ENCODE assay signal across 11 mouse cellular contexts in genomic region chr4:135179077-135179481, GRCm38 (mm10). TPM values are rescaled to one million over a fixed set of nuclear protein-coding genes. Genes with fewer than 3 reads are reported as not detected.
DNase-seq lines count a peak whose midpoint lies in the region; ATAC-seq and TF ChIP-seq lines count a peak whose summit lies in the region.
"Had no signal": no experiment of that assay in that cellular context is flagged by ENCODE, and none has a peak within 500 bp of the region (broad histone marks: within the 10 kb centered on the region; RNA-seq: fewer than 3 reads in every experiment).

No protein-coding gene starts in this region.

- no peak for ATAC-seq in midbrain, embryonic 11.5 days (ENCODE audit: low FRiP score)
- ATAC-seq in midbrain, embryonic 13.5 days: no peak
- ATAC-seq: Patski had no signal

- no peak overlapping the region for H3K4me2 ChIP-seq in midbrain, embryonic 11.5 days
- H3K4me2 ChIP-seq in midbrain, embryonic 13.5 days (replicated peaks): no peak overlapping the region
- H3K4me2 ChIP-seq: neural tube, embryonic 12.5 days had no signal

- intact Hi-C loops in gastrocnemius, adult 2 months (cut with DNase I): no loop called here
- intact Hi-C loops in gastrocnemius, postnatal 36 days (cut with DNase I): no loop called here

- no peaks in the 10 kb centered on the region for H3K9me3 ChIP-seq in midbrain, embryonic 11.5 days (ENCODE audit: control insufficient read depth, low read length)
- H3K9me3 ChIP-seq in midbrain, embryonic 13.5 days: no peaks in the 10 kb centered on the region
- H3K9me3 ChIP-seq: neural tube, embryonic 12.5 days had no signal

- no peak overlapping the region for H3K9ac ChIP-seq in midbrain, embryonic 11.5 days (ENCODE audit: low read length)
- H3K9ac ChIP-seq in midbrain, embryonic 13.5 days (replicated peaks): no peak overlapping the region
- H3K9ac ChIP-seq: neural tube, embryonic 12.5 days had no signal

- peak; percentile 49 for DNase-seq in gastrocnemius, adult 2 months
- DNase-seq in gastrocnemius, postnatal 36 days: no peak
- peak; percentile 86 for DNase-seq in midbrain, embryonic 11.5 days (ENCODE audit: low spot score, missing footprints)
- DNase-seq in heart, postnatal 4 days: peak; percentile 69
- DNase-seq in retina, embryonic 14.5 days (ENCODE audit: low spot score): peak; percentile 63
- no peak for DNase-seq in yolk sac, embryonic 10.5 days (ENCODE audit: low spot score)
- DNase-seq in frontal cortex, postnatal 36 days (ENCODE audit: low spot score in 2 of 2): no peak

- no peak overlapping the region for H3K4me3 ChIP-seq in gastrocnemius, adult 2 months
- no peak overlapping the region for H3K4me3 ChIP-seq in midbrain, embryonic 11.5 days (ENCODE audit: low read depth, low read length)
- no peak overlapping the region for H3K4me3 ChIP-seq in midbrain, embryonic 13.5 days (replicated peaks)
- H3K4me3 ChIP-seq: neural tube, embryonic 12.5 days had no signal

- H3K27me3 ChIP-seq in midbrain, embryonic 11.5 days (ENCODE audit: control insufficient read depth, insufficient read depth, low read length): peaks cover 17% of the 10 kb centered on the region
- peaks cover 38% of the 10 kb centered on the region for H3K27me3 ChIP-seq in midbrain, embryonic 13.5 days
- H3K27me3 ChIP-seq: Patski had no signal

- no peak overlapping the region for H3K27ac ChIP-seq in gastrocnemius, adult 2 months
- no peak overlapping the region for H3K27ac ChIP-seq in midbrain, embryonic 11.5 days (ENCODE audit: low read depth, low read length)
- H3K27ac ChIP-seq in midbrain, embryonic 13.5 days: no peak overlapping the region
- H3K27ac ChIP-seq: neural tube, embryonic 12.5 days had no signal

- peaks cover 6% of the 10 kb centered on the region for H3K4me1 ChIP-seq in midbrain, embryonic 11.5 days (ENCODE audit: control insufficient read depth, insufficient read depth, low read length)
- H3K4me1 ChIP-seq in midbrain, embryonic 13.5 days (replicated peaks): peaks cover 10% of the 10 kb centered on the region

- no peaks in the 10 kb centered on the region for H3K36me3 ChIP-seq in midbrain, embryonic 11.5 days (ENCODE audit: control insufficient read depth, insufficient read depth, low read length)
- H3K36me3 ChIP-seq in midbrain, embryonic 13.5 days: no peaks in the 10 kb centered on the region
- H3K36me3 ChIP-seq: neural tube, embryonic 12.5 days had no signal

- 21% methylated on average over 5 of the region's 5 CpGs for WGBS in midbrain, embryonic 11.5 days
- 16% methylated on average over 5 of the region's 5 CpGs for WGBS in midbrain, embryonic 13.5 days

- TF ChIP-seq CTCF in gastrocnemius, adult 2 months (IDR thresholded peaks at IDR 0.05): peak; percentile 62

RNA-seq across cellular contexts. Expression of gene Runx3, which starts 58.6 kb away (rescaled TPM):
- under 1 TPM in 1 of 2 experiments, not detected in 1; 0.17 TPM for total RNA-seq in gastrocnemius, adult 2 months (2021)
- under 1 TPM; 0.12 to 0.23 TPM for total RNA-seq in gastrocnemius, postnatal 36 days (2021)
- 0.08 TPM in 1 of 2 replicates, not detected in the other for polyA plus RNA-seq in midbrain, embryonic 11.5 days (2014; fragmentation: Nextera tagmentation; extraction: Ambion mirVana)
- polyA plus RNA-seq in midbrain, embryonic 13.5 days (2015; fragmentation: Nextera tagmentation; extraction: Ambion mirVana): not detected in 2 replicates
- total RNA-seq in heart, postnatal 4 days (2021): under 1 TPM; 0.25 to 0.45 TPM
- polyA plus RNA-seq: frontal cortex, adult 2 months had no signal

Comparison
In these comparisons a context has a peak if more than half of its experiments do, and no peak if none do; other contexts are left out.
1. DNase-seq: peak in gastrocnemius, adult 2 months (single experiment), midbrain, embryonic 11.5 days (single experiment), heart, postnatal 4 days (single experiment) and retina, embryonic 14.5 days (single experiment); none in gastrocnemius, postnatal 36 days (0 of 2), yolk sac, embryonic 10.5 days (single experiment) and frontal cortex, postnatal 36 days (0 of 2).